Mouse (Mus musculus) mouse trophoblast stem cell (cell line): ENCODE results near the gene Aip.

ENCODE experiments used
- in situ Hi-C, 2 experiments: fragments of 300-500 bp; cut with MseI, MboI; formaldehyde crosslinking; loops; 2 replicates in 1 of 2; 3 replicates in 1 of 2; pipeline ENCODE4 v1.15.1; 2025

Aip gene

DNA sequence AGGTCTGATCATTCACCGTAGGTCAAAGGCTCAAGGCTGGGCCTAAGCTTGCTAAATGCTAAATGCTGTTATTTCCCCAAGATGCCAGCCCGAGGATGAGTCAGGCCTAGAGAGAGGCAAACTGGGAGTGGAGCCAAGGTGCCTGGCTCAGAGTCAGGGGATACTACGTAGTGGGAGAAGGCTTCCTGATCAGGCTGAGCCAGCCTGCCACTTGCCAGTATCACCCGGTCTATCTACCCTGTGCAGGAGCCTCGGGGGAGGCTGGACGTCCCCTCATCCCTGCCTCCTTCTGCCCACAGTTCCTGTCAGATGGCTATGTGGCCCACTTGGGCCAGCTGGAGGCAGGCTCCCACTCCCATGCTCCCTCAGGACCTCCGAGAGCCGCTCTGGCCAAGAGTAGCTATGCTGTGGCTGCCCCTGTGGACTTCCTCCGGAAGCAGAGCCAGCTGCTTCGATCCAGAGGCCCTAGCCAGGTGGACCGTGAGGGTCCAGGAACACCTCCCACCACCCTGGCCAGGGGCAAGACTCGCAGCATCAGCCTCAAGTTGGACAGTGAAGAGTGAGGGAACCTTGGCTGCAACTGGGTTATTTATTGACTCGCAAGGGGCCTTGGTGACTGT is 12.4 kb downstream of the Aip start:
- in situ Hi-C loops = no loop called here

DNA sequence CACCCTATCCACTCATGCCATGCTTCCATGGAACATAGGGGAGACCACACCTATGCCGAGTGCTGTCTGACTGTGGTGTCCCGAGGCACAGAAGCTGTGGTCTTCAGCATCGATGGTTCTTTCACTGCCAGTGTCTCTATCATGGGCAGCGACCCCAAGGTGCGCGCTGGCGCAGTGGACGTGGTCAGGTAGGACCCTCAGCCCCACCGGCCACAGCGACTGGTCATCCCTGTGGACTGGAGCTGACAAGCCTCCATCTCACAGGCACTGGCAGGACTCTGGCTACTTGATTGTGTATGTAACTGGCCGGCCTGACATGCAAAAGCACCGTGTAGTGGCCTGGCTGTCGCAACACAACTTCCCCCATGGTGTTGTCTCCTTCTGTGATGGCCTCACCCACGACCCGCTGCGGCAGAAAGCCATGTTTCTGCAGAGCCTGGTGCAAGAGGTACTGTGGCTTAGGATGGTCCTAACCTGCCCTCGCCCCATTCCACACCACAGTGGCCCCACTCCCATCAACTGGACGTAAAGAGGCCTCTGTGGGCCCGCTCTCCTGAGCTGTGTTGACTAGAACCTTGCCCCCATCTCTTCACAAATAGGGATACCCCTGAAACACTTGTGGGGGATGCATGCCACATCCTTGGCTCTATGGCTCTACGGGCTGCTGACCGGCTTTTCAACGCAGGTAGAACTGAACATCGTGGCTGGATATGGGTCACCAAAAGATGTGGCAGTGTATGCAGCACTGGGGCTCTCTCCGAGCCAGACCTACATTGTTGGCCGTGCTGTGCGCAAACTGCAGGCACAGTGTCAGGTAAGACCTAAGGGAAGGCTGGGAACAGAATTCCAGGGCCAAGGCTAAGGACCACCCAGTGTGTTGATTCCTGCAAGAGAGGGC is 13.3 kb downstream of the Aip start:
- in situ Hi-C loops = no loop called here

DNA sequence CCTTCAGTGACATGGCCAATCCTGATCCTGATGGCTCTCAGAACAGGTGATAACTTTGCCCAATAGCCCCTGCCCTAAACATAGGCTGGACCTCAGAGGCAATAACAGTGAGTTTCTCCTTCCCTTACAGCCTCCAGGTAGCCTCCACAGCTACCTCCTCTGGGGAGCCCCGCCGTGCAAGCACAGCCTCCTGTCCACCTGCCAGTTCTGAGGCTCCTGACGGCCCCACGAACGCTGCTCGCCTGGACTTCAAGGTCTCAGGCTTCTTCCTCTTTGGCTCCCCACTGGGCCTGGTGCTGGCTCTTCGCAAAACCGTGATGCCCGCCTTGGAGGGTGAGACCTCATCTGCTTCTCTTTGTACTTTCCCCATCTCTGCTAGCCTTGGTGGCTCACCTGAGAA is 17.1 kb downstream of the Aip start:
- in situ Hi-C loops = no loop called here

DNA sequence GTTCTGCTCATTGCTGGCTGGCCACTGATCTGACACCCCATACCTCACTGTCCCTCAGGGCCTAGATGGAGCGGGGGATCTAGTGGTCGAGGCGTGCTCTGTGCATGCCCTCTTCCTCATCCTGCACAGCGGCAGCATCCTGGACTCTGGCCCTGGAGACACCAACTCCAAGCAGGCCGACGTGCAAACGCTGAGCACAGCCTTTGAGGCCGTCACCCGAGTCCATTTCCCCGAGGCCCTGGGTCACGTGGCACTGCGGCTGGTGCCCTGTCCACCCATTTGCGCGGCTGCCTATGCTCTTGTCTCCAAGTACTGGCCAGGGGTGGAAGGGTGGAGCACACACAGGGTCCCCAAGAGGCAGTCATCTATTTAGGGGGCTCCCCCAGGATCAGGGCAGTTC is 19.0 kb downstream of the Aip start:
- in situ Hi-C loops = no loop called here

DNA sequence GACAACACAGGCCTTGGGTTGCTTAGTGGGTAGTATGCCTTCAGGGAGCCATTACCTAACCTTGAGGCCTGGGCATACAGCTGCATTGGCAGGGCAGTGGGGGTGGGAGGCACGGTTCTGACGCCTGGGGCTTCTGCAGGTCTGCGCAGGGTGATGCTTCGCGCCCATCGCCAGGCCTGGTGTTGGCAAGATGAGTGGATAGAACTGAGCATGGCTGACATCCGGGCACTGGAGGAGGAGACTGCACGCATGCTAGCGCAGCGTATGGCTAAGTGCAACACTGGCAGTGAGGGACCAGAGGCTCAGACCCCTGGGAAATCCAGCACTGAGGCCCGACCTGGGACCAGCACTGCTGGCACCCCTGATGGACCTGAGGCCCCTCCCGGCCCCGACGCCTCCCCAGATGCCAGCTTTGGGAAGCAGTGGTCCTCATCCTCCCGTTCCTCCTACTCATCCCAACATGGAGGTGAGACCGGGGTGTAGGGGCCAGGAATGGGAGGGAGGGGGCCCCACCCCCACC is 20.9 kb downstream of the Aip start:
- in situ Hi-C loops = no loop called here

DNA sequence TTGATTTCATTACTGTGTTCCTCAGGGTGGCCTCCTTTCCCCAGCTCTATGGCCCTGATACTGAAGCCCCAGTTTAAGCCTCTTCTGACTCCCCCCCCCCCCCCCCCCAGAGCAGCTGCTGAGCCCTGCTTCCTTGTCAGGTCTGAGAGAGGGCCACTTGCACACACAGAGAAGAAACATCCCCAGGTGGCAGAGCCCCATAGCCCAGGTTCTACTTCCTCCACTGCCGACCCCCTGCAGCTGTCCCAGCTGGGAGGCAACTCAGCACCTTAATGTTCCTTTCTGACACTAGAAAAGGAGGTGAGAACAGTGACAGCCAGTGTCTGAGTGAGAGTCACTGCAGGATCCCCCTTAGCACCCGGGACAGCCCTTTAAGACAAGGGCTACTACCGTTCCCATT is 21.9 kb downstream of the Aip start:
- in situ Hi-C loops = no loop called here

DNA sequence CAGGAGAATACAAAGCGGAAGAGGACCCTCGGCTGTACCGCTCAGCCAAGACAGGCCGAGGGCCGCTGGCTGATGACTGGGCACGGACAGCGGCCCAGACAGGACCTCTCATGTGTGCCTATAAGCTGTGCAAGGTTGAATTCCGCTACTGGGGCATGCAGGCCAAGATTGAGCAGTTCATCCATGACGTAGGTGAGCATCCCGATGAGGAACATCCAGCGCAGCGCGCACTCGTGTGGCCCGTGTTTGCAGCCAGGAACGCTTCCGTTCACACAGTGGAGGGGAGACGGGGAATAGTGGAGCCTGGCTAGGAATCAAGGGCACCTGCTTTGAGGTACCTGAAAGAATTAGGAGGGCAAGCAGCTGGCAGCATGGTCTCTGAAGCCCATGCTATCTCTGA is 22.4 kb downstream of the Aip start:
- in situ Hi-C loops = no loop called here

DNA sequence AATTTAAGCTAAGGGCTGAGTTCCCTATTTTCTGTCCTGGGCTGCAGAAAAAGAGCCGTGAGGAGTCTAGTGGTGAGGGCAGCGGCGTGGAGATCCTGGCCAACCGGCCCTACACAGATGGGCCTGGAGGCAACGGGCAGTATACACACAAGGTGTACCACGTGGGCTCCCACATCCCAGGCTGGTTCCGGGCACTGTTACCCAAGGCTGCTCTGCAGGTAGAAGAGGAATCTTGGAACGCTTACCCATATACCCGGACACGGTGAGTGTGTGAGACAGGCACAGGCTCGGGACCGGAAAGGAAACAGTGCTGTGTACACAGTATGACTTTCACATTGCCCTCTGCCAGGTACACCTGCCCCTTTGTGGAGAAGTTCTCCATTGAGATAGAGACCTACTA is 23.0 kb downstream of the Aip start:
- in situ Hi-C loops = no loop called here

DNA sequence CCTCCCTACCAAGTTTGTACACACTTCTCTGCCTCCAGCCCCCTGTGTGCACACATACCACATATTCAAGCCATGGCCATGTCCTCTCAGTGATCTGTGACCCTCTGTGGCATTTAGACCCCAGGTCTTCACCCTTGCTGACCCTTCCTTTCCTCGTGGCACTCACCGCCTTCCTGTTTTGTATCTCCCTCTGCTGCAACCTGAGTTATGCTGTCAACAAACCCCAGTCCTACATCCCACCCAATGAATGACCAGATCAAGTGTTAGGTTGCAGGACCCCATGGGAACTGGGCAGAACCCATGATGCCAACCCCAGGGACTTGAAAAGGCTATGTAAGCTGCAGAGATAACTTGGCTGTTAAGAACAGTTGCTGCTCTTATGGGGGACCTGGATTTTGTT is 23.6 kb downstream of the Aip start:
- in situ Hi-C loops = no loop called here

DNA sequence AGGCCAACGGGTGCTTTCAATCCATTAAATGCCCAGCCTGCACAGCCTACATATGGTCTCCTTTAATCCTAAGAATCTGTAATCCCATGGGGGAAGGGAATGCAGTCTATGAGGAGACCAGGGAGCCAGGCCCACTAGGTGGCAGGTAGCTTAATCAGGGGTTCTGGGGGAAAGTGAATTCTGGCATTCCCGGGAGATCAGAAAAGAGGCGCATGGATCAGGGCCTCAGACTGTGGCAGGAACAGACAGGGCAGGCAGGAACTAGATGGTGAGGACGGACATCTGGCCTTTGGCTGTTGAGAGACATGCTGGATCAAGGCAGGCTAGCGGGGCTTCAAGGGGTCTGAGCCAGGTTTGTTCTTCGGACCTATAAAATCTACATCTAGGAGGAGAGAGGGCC is 24.2 kb downstream of the Aip start:
- in situ Hi-C loops = no loop called here

DNA sequence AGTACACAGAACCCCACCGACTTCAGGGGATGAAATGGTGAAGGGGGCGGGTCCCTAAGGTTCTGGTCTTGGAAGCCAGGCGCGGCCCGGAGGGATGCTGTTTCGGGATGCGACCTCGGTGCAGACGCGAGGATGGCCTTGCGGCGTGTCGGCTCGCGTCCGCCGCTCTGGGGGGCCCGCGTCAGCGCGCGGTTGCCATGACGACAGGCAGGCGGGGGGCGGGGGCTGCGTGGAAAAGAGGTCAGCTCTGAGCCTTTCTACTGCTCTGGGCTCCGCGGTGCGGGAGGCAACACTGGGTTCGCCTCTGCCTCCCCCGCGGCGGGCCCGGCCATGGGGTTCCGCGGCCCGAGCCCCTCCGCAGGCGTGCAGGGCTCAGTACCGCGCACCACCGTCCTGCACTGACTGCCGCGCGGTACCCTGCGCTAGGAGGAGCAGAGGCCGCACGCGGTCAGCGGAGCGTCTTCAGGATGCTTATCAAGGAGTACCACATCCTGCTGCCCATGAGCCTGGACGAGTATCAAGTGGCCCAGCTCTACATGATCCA is 24.9 kb downstream of the Aip start:
- in situ Hi-C loops = no loop called here

DNA sequence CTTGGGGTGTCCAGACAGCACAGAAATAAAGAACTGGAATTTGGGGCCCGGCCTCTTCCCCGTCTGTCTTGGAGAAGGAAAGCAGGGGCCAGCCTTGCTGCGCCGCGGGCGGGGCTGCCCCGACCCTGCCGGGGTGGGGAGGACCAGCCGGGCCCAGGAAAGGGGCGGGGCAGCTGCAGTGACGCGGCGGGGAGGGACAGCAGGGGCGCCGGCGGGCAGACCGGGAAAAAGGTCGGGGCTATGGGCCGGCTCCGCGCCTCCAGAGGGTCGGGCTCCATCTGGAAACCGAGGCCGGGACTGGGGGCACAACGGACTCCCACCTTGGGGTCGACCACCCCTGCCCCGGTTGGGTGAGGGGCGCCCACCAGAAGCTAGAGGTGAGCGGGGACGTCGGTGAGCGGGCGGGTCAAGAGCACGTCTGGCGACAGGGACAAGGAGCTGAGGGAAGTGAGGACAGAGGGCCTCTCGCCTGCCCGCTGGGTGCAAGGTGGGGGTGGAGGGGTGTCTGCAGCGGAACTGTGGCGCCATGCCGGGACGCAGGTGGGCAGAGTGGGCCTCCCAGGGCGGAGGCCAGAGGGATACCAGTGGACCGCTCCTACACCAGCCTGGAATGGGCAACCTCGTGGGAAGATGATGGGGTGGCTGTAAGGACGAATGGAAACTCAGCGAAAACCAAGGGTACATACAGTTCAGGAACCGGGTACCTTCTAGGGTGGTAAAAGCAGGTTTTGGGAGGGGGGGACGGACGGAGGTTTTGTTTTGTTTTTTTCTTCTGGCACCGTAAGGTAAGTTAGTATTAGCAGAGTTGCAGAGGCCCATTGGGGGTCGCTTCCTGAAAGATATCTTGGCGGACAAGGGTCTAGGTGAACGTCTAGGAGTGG is 25.6 kb downstream of the Aip start, which contains the start of gene Pitpnm1:
Pitpnm1 (plus strand) TSS at position 162 of the 881 bp plus-strand sequence.
- in situ Hi-C loops = no loop called here

DNA sequence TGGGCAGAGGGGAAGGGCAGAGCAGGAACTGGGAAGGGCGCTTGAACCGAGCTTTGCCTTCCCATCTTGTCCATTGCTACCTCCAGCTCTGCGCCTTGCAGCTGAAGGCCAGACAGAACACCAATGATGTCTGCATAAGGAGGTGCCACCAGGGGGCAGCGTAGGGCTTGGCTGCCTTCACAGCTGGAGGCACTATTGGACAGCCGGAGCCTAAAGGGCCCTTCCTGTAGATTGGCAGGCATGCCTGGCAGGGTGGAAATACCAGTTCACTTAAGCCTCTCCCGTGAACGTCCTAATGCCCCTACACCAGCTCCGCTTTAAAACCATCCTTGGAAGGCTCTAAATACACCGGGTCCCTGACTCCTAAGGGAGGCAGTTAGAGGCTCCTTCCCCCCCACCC is 26.6 kb downstream of the Aip start:
- in situ Hi-C loops = no loop called here

DNA sequence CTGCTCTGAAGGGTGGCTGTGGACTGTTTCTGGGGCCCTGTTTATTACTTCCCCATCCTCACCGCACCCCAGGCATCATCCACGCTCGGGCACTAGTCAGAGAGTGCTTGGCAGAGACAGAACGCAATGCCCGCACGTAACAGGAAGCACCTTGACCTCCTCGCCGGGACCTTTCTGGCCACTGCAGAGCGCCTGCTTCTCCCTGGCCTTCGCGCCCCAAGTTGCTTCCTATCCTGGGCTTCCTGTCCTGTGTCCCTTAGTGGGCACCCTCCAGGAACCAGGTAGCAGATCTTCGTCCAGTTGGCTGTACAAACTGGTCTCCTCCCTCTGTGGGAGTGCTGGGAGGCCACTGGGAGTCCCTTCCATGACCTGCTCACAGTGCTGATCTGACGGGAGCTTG is 27.2 kb downstream of the Aip start:
- in situ Hi-C loops = no loop called here

DNA sequence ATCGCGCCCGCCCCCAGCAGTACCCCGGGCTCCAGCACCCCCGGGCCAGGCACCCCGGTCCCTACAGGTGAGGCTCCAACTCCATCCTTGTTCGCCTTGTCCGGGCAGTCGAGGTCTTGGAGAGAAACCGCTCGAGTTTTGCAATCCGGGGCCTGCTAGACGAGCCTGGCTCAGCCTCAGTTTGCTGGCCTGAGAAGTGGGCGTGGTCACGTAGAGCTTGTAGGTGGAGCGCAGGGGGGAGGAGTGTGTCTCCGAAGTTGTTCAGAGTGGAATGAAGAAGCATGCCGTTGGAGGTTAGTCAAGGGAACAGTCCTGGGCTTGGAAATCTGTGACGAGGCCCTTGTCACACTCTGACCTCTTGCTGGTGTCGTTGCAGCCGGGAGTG is 28.2 kb downstream of the Aip start:
- in situ Hi-C loops = no loop called here

DNA sequence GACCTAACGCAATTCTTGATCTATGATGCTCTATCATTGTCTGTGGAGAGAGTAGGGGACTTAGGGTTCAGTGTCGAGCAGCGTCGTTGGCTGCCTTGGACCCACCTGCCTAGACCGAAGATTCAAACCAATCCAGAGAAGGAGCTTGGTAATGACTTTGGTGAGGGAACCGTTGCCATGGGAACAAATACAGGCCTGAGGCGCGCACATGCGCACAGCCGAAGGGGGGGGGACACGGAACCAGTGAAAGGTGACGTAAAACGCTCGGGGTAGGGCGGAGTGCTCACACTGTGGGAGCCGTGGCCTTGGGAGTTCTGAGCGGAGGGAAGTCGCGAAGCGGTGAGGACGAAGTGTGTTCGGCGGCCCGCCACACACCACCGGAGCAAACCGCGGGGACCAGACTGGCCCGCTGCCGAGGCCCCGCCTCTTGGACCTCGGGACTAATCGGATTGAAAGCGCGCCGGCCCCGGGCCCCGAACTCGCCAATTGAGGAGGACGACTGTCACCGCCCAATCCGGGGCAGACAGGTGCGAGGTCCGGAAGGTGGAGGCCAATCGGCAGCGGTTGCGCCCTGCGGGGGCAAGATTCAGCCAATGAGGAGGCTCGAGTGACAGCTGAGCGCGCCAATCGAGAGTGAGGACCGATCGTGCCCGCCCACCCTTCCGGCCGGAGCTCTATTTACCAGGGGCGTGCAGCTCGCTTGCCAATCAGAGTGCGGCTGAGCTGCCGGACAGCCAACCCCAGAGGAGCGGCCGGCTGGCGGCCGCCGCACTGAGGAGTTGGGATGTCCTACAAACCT is 28.8 kb downstream of the Aip start, which contains the start of gene Cdk2ap2:
Cdk2ap2 (plus strand) TSS at position 541 of the 799 bp plus-strand sequence.
- in situ Hi-C loops = no loop called here

DNA sequence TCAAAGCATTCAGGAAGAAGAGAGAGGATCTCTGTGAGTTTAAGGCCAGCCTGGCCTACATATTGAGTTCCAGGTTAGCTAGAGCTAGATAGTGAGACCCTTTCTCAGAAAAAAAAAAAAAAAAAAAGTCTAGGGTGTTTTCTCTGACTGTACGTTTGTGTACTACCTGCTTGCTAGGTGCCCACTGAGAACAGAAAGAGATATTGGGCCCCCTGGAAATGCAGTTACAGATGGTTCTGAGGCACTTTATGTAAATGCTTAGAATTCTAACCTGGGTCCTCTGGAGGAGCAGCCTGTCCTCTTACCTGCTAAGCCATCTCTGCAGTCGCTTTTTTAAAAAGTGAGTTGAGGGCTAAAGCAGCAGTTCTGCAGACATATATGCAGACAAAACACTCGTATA is 29.9 kb downstream of the Aip start:
- in situ Hi-C loops = no loop called here

DNA sequence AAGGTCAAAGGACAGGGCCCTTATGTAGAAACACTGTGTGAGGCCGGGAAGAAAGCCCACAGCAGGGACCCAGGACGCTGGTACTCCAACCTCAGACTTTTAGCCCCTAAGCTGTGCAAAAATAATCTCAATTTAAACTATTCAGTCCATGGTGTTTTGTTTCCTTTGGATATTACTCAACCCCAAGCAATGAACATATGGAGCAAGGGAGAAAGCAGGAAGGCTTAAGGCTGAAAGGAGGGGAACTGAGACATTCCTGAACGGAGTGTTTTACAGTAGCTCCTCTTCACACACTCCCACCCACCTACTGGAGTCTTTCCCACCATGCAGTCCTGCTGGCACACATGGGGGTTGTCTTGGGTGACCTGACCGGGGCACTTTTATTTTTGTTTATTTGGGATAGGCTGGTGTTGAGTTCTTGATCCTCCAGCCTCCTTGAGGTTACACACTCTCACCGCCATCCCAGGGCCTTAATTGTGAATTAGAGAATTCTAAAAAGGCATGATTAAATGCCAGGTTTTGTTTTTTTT is 30.8 kb downstream of the Aip start:
- in situ Hi-C loops = no loop called here

DNA sequence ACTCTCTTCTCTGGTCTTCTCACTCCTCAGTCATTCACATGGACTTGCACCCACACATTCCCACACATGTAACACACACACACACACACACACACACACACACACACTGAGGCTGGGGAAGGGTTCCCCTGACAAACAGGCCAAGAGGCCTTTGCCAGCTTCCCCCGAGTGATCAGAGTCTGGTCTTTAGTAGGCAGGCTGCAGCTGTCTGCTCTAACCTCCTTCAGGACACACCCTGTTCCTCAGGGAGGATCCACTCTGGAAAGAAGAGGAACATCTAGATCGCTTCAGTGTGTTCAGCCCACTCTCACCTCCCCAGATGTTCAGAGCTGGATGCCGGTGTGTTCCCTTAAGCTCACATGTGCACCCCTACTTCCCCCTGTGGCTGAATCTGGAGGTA is 31.3 kb downstream of the Aip start:
- in situ Hi-C loops = no loop called here

DNA sequence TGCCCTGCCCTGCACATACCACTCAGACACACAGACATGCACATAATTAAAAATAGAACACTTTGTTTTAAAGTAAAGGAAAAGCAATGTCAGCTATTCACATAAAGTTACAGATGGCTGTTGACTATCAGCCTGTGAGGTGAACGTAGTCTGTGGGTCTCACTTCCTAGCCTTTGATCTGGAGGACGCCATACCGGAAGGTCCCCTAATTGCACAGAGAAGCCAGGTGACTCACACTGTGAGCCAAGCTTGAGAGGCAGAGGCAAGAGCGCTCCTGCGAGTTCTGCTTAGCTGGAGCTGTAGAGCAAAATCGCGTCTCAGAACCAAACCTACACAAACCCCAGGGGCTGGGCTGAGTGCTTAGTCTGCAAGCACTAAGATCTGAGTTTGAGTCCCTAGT is 31.9 kb downstream of the Aip start:
- in situ Hi-C loops = no loop called here

DNA sequence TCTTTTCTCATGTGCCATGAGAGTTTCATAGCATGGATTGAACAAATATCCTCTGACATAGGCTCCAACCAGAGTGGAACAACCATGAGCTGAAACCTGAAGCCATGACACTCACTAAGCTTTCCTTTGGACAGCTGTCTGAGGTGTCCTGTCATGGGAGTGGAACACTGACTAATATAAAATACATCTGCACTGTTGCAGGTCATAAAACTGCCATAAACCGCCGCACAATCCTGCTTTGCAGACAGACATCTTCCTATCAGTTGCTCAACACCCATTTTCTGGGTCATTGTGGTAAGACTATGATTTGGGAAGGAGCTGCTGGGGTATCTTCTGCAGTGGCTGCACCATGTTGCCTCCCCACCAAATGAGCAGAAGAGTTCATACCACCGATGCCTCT is 32.9 kb downstream of the Aip start:
- in situ Hi-C loops = no loop called here
